Mouse (Mus musculus) midbrain, postnatal 0 days (tissue): Measurements from ENCODE around the gene Pcdh9. TPM values are rescaled to one million over a fixed set of nuclear protein-coding genes. Genes with fewer than 3 reads are reported as not detected.

Source experiments
- ATAC-seq: fragments of 200-750 bp; cut with Nextera tagmentation; 2 replicates; pipeline ENCODE4 v1.8.0; 2017; ENCODE audit warnings: moderate number of reproducible peaks, mild to moderate bottlenecking, moderate TSS enrichment, moderate library complexity; ENCODE audit not compliant: low FRiP score
- DNase-seq: peaks from one replicate; pipeline ENCODE4 v3.0.0-alpha.2; 2015; ENCODE audit warnings: low spot score
- H3K27ac ChIP-seq: fragments of 300-500 bp; sonication (generic); 2 replicates; pipeline ENCODE4 v1.5.1; 2014; ENCODE audit warnings: low read depth, mild to moderate bottlenecking, low read length, mixed read lengths
- H3K27me3 ChIP-seq: fragments of 300-500 bp; sonication (generic); 2 replicates; pipeline ENCODE4 v1.6.1; 2014; ENCODE audit warnings: low read length, control low read depth, mixed read lengths; ENCODE audit not compliant: insufficient read depth
- H3K36me3 ChIP-seq: fragments of 300-500 bp; sonication (generic); 2 replicates; pipeline ENCODE4 v1.6.1; 2014; ENCODE audit warnings: low read length, control low read depth, mixed read lengths; ENCODE audit not compliant: insufficient read depth
- H3K4me1 ChIP-seq: fragments of 300-500 bp; sonication (generic); 2 replicates; pipeline ENCODE4 v1.6.1; 2014; ENCODE audit warnings: mild to moderate bottlenecking, control low read depth, antibody characterized with exemption, low read length, mixed read lengths; ENCODE audit not compliant: insufficient read depth
- H3K4me2 ChIP-seq: fragments of 300-500 bp; sonication (generic); 2 replicates; pipeline ENCODE4 v1.6.1; 2014; ENCODE audit warnings: low read depth, mild to moderate bottlenecking, low read length, mixed read lengths; ENCODE audit not compliant: poor library complexity, severe bottlenecking
- H3K4me3 ChIP-seq: fragments of 300-500 bp; sonication (generic); 2 replicates; pipeline ENCODE4 v1.5.1; 2014; ENCODE audit warnings: low read depth, mild to moderate bottlenecking, low read length, moderate library complexity
- H3K9ac ChIP-seq: fragments of 300-500 bp; sonication (generic); replicated peaks from 2 replicates; pipeline ENCODE4 v1.6.1; 2014; ENCODE audit warnings: mild to moderate bottlenecking, low read length, moderate library complexity, mixed read lengths; ENCODE audit not compliant: poor library complexity, severe bottlenecking
- H3K9me3 ChIP-seq: fragments of 300-500 bp; sonication (generic); 2 replicates; pipeline ENCODE4 v1.6.1; 2016; ENCODE audit warnings: low read length, control low read depth
- CTCF ChIP-seq: IDR thresholded peaks from 2 replicates; pipeline ENCODE4 v1.5.1; 2016; ENCODE audit warnings: antibody characterized with exemption, mild to moderate bottlenecking
- WGBS: fragments of 180-500 bp; shearing (Covaris S2); extraction: QIAGEN DNeasy Blood & Tissue Kit; methylation state at CpG from one replicate; pipeline ENCODE4 v1.1.7; 2014; 5-methylcytosine and 5-hydroxymethylcytosine counted together
- polyA plus RNA-seq: library from polyadenylated mRNA; unstranded; fragments of >200 nt; fragmentation: Nextera tagmentation; extraction: Ambion mirVana; gene quantifications from 2 replicates; pipeline ENCODE4 v1.2.1, GENCODE M21; 2015
- total RNA-seq: library from RNA; depleted of rRNA; stranded (reverse); fragments of >200 nt; gene quantifications from 2 replicates; pipeline ENCODE4 v1.2.3, GENCODE M21; 2014

Gene Pcdh9
- total and polyA plus RNA-seq, 2 experiments from 2014 or later: 149 to 164 TPM

- H3K4me1 ChIP-seq: no peaks in the 10 kb centered on the region; the same call in 1 of the 2 replicates
- H3K36me3 ChIP-seq: no peaks in the 10 kb centered on the region
- TF ChIP-seq CTCF: no peak
- DNase-seq: no peak
- WGBS: 79% methylated on average over 5 of the region's 5 CpGs
- H3K9me3 ChIP-seq: no peaks in the 10 kb centered on the region
- H3K4me2 ChIP-seq: no peak overlapping the region
- no peak overlapping the region for H3K9ac ChIP-seq
- no peak overlapping the region for H3K4me3 ChIP-seq
- ATAC-seq: no peak
- no peak overlapping the region for H3K27ac ChIP-seq
- no peaks in the 10 kb centered on the region for H3K27me3 ChIP-seq
Measured at GRCm38 (mm10) chr14:93072346-93072745, 818.1 kb downstream of the Pcdh9 start.

GRCm38 (mm10) chr14:93070140-93070539 lies 820.3 kb downstream of the Pcdh9 start:
- Histone ChIP-seq H3K9me3 (no peaks in the 10 kb centered on the region), H3K27ac (no peak overlapping the region), H3K9ac (no peak overlapping the region), H3K36me3 (no peaks in the 10 kb centered on the region), H3K4me1 (no peaks in the 10 kb centered on the region; the same call in 1 of the 2 replicates), H3K4me2 (no peak overlapping the region), H3K27me3 (no peaks in the 10 kb centered on the region), H3K4me3 (no peak overlapping the region)
- no peak for TF ChIP-seq CTCF
- 55% methylated on average over 4 of the region's 4 CpGs for WGBS
- ATAC-seq: no peak
- DNase-seq: no peak

- Histone ChIP-seq H3K9me3 (no peaks in the 10 kb centered on the region), H3K9ac (no peak overlapping the region), H3K4me3 (no peak overlapping the region), H3K4me2 (peak overlapping the region; percentile 9; the same call in 1 of the 2 replicates), H3K27me3 (no peaks in the 10 kb centered on the region), H3K36me3 (no peaks in the 10 kb centered on the region), H3K27ac (peak overlapping the region; percentile 38; the same call in 1 of the 2 replicates), H3K4me1 (no peaks in the 10 kb centered on the region; the same call in 1 of the 2 replicates)
- DNase-seq (peak; percentile 53), ATAC-seq (peak; percentile 47; the same call in 1 of the 2 replicates)
- TF ChIP-seq CTCF: no peak
- WGBS: 20% methylated on average over 5 of the region's 5 CpGs
Measured at GRCm38 (mm10) chr14:93067411-93068336, 822.8 kb downstream of the Pcdh9 start.

GRCm38 (mm10) chr14:93066732-93067410 lies 823.6 kb downstream of the Pcdh9 start:
- 22% methylated on average over 8 of the region's 8 CpGs for WGBS
- ATAC-seq: no peak; the same call in 1 of the 2 replicates
- 0 out of 2 replicates have a peak overlapping the region, but pooled peaks have one; percentile 38 for H3K27ac ChIP-seq

GRCm38 (mm10) chr14:93061824-93062620 lies 828.5 kb downstream of the Pcdh9 start:
- ATAC-seq (no peak), DNase-seq (no peak)
- no peak for TF ChIP-seq CTCF

More at GRCm38 (mm10) chr14:93066732-93067410, 823.6 kb downstream of the Pcdh9 start:
- H3K27me3 ChIP-seq: no peaks in the 10 kb centered on the region
- no peaks in the 10 kb centered on the region for H3K36me3 ChIP-seq
- H3K4me1 ChIP-seq: no peaks in the 10 kb centered on the region; the same call in 1 of the 2 replicates
- H3K4me3 ChIP-seq: no peak overlapping the region
- H3K9ac ChIP-seq: no peak overlapping the region
- H3K4me2 ChIP-seq: 0 out of 2 replicates have a peak overlapping the region, but pooled peaks have one; percentile 9
- no peak for TF ChIP-seq CTCF
- DNase-seq: no peak
- H3K9me3 ChIP-seq: no peaks in the 10 kb centered on the region

More at GRCm38 (mm10) chr14:93061824-93062620, 828.5 kb downstream of the Pcdh9 start:
- H3K4me1 ChIP-seq: no peaks in the 10 kb centered on the region
- H3K36me3 ChIP-seq: no peaks in the 10 kb centered on the region
- no peak overlapping the region for H3K27ac ChIP-seq
- no peak overlapping the region for H3K4me2 ChIP-seq
- WGBS: 59% methylated on average over 5 of the region's 5 CpGs
- H3K9me3 ChIP-seq: no peaks in the 10 kb centered on the region
- H3K4me3 ChIP-seq: no peak overlapping the region
- no peaks in the 10 kb centered on the region for H3K27me3 ChIP-seq
- no peak overlapping the region for H3K9ac ChIP-seq
